Mouse (Mus musculus): Measurements from ENCODE around the gene Gpr162. TPM values are rescaled to one million over a fixed set of nuclear protein-coding genes. Genes with fewer than 3 reads are reported as not detected.

Gene Gpr162
- total and polyA plus RNA-seq, 3 experiments, result 0.48 to 2.0 (median 1.7) TPM

DNA sequence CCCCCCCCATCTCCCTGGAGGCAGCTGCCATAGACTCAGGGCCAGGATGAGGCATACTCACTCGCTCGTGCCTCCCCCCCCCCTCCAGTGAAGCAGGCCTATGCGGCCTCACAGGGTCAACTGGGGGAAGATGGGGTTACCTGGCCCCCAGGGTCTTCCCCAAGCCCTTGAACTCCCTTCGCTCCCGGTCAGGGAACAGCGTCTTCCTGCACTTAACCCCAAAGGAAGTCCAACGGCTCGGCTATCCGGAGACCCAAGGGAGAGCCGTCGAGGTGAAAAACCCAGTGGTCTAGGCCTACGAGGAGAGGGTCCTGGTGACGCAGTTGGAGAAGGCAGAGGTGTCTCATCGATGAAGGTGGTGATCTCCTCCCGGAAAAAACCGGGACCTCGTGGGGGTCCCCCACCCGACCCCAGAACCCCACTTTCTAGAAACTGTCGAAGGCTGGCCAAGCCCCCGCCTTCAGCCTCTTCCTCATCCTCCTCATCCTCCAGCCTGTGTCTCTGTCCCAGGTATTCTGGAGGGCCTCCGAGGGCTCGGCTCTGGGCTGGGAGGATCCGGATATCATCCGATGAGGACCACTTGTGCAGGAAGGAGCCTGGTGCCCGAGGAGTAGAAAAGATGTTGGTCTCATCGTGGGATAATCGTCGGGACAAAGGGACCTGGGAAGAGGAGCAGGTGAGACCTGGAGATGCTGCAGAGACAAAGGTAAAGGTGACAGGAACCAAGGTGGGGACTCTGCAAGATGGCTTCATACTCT, 5.0 kb downstream of the Gpr162 start:
- H3K9me3 ChIP-seq (replicated peaks; ENCODE audit: low read length), result no peaks in the 10 kb centered on the region
- no peaks in the 10 kb centered on the region for H3K36me3 ChIP-seq (replicated peaks in 1 of 2; ENCODE audit: control insufficient read depth in 1 of 2, insufficient read depth in 1 of 2, low read length in 1 of 2)
- H3K4me3 ChIP-seq (replicated peaks in 1 of 3; ENCODE audit: low read depth in 2 of 3, low read length in 2 of 3, poor library complexity in 1 of 3), result no peak overlapping the region
- peaks cover 28% of the 10 kb centered on the region for H3K27me3 ChIP-seq (replicated peaks)
- peaks cover 23 to 30% of the 10 kb centered on the region in 2 experiments for H3K4me1 ChIP-seq (ENCODE audit: control insufficient read depth in 1 of 2, insufficient read depth in 2 of 2)
- TF ChIP-seq ZC3H11A (IDR thresholded peaks at IDR 0.05; ENCODE audit: low read depth, low read length), result no peak
- TF ChIP-seq ZKSCAN1 (IDR thresholded peaks at IDR 0.05; ENCODE audit: borderline replicate concordance, low read depth, low read length), result no peak
- TF ChIP-seq ELF1 (IDR thresholded peaks at IDR 0.05; ENCODE audit: low read depth, low read length), result no peak
- no peak for TF ChIP-seq JUND (conservative IDR thresholded peaks at IDR 0.05; ENCODE audit: low read depth, low read length)
- TF ChIP-seq CHD2 (IDR thresholded peaks at IDR 0.05; ENCODE audit: low read length), result no peak
- no peak for TF ChIP-seq MXI1 (IDR thresholded peaks at IDR 0.05; ENCODE audit: low read depth, low read length)
- TF ChIP-seq TBP (conservative IDR thresholded peaks at IDR 0.05; ENCODE audit: low read depth, low read length), result no peak
- no peak for TF ChIP-seq POLR2A (IDR thresholded peaks at IDR 0.05; ENCODE audit: low read depth, low read length)
- TF ChIP-seq JUN (IDR thresholded peaks at IDR 0.05; ENCODE audit: insufficient read depth, low read depth, low read length), result no peak
- no peak for TF ChIP-seq SMC3 (IDR thresholded peaks at IDR 0.05; ENCODE audit: low read depth, low read length)
- no peak for TF ChIP-seq HCFC1 (IDR thresholded peaks at IDR 0.05; ENCODE audit: low read depth, low read length)
- TF ChIP-seq NRF1 (IDR thresholded peaks at IDR 0.05; ENCODE audit: low read depth, low read length), result no peak
- no peak for TF ChIP-seq UBTF (IDR thresholded peaks at IDR 0.05; ENCODE audit: low read depth, low read length)
- TF ChIP-seq IRF4 (IDR thresholded peaks at IDR 0.05; ENCODE audit: low read depth, low read length), result no peak
- H3K9ac ChIP-seq (ENCODE audit: insufficient read depth, low read depth), result no peak overlapping the region
- H3K27ac ChIP-seq (ENCODE audit: insufficient read depth, low read depth), result no peak overlapping the region
- H3K4me2 ChIP-seq (ENCODE audit: insufficient read depth, low read depth, poor library complexity, severe bottlenecking), result no peak overlapping the region
- in situ Hi-C loops (cut with MboI; ENCODE audit: low pct_ligation_motif_present, low pct_unique_long_range_greater_than_20kb, low sequenced_read_pairs), result loop anchor here (25.0 kb wide), 1 partner anchor 179 kb away; the partner anchor contains the start of genes Acrbp and Ing4
- DNase-seq (ENCODE audit: extremely low read depth), result no peak
- H3K79me2 ChIP-seq (replicated peaks; ENCODE audit: control insufficient read depth, extremely low read depth, insufficient read depth, poor library complexity, severe bottlenecking), result no peaks in the 10 kb centered on the region
- dilution Hi-C loops (cut with MboI; ENCODE audit: extremely low pct_ligation_motif_present, extremely low pct_unique_long_range_greater_than_20kb, low sequenced_read_pairs), result no loop called here

DNA sequence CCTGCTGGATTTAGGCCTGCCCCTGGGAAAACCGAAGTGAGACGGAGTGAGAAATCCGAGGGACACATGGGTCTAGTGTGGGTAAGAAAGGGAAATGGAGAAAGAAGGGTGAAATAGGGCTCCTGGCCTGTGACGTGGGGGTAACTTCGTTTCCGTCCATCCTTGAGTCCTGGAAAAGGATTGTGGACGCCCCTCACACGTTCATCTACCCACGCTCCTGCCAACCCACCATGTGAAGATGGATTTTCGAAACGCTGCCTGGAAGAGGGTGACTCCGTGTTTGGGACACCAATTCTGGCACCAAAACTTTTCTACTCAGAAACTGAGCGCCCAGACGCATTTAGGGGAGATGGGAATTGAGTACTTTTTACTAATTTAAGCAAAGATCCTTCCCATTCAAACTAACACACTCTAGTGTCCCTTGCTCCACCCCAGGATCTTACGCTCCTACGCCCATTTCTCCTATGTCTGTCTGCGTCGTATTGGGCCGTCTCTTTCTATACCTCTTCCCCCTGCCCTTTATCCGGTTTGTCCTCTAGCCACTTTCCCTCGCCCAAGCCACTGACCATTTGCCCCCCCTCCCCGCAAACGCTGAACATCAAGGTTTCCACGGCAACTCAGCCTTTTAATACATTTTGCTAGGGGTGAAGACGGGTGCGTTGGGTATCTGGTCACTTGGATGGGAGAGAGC, 5.8 kb downstream of the Gpr162 start:
- Histone ChIP-seq H3K79me2 (replicated peaks; ENCODE audit: control insufficient read depth, extremely low read depth, insufficient read depth, poor library complexity, severe bottlenecking) (no peaks in the 10 kb centered on the region), H3K36me3 (replicated peaks in 1 of 2; ENCODE audit: control insufficient read depth in 1 of 2, insufficient read depth in 1 of 2, low read length in 1 of 2) (no peaks in the 10 kb centered on the region), H3K9ac (ENCODE audit: insufficient read depth, low read depth) (no peak overlapping the region), H3K9me3 (replicated peaks; ENCODE audit: low read length) (no peaks in the 10 kb centered on the region), H3K4me1 (ENCODE audit: control insufficient read depth in 1 of 2, insufficient read depth in 2 of 2) (peaks cover 19 to 27% of the 10 kb centered on the region in 2 experiments), H3K4me3 (replicated peaks in 1 of 3; ENCODE audit: low read depth in 2 of 3, low read length in 2 of 3, poor library complexity in 1 of 3) (no peak overlapping the region), H3K27ac (ENCODE audit: insufficient read depth, low read depth) (no peak overlapping the region), H3K27me3 (replicated peaks) (peaks cover 32% of the 10 kb centered on the region), H3K4me2 (ENCODE audit: insufficient read depth, low read depth, poor library complexity, severe bottlenecking) (no peak overlapping the region)
- TF ChIP-seq NRF1 (IDR thresholded peaks at IDR 0.05; ENCODE audit: low read depth, low read length), result no peak
- TF ChIP-seq JUND (conservative IDR thresholded peaks at IDR 0.05; ENCODE audit: low read depth, low read length), result no peak
- TF ChIP-seq SMC3 (IDR thresholded peaks at IDR 0.05; ENCODE audit: low read depth, low read length), result no peak
- TF ChIP-seq CHD1 (IDR thresholded peaks at IDR 0.05; ENCODE audit: low read depth, low read length), result no peak
- TF ChIP-seq MEF2A (IDR thresholded peaks at IDR 0.05; ENCODE audit: borderline replicate concordance, low read depth, low read length), result no peak
- no peak for TF ChIP-seq ZKSCAN1 (IDR thresholded peaks at IDR 0.05; ENCODE audit: borderline replicate concordance, low read depth, low read length)
- TF ChIP-seq MAZ (IDR thresholded peaks at IDR 0.05; ENCODE audit: low read depth, low read length), result no peak
- in situ Hi-C loops (cut with MboI; ENCODE audit: low pct_ligation_motif_present, low pct_unique_long_range_greater_than_20kb, low sequenced_read_pairs) (loop anchor here (25.0 kb wide), 1 partner anchor 179 kb away; the partner anchor contains the start of genes Acrbp and Ing4), dilution Hi-C loops (cut with MboI; ENCODE audit: extremely low pct_ligation_motif_present, extremely low pct_unique_long_range_greater_than_20kb, low sequenced_read_pairs) (no loop called here)
- no peak for DNase-seq (ENCODE audit: extremely low read depth)
